Comparison of ENCODE assay signal across 33 mouse cellular contexts in genomic region chr1:158850459-158850858, GRCm38 (mm10).
A peak's percentile ranks its signal among the peaks of the same experiment; 100 is the strongest.
DNase-seq lines count a peak whose midpoint lies in the region; ATAC-seq and TF ChIP-seq lines count a peak whose summit lies in the region.
"Had no signal": no experiment of that assay in that cellular context is flagged by ENCODE, and none has a peak within 500 bp of the region (broad histone marks: within the 10 kb centered on the region; RNA-seq: fewer than 3 reads in every experiment).

No protein-coding gene starts in this region.

- H3K4me3 ChIP-seq in limb, embryonic 14.5 days (replicated peaks; ENCODE audit: low read length): no peak overlapping the region
- H3K4me3 ChIP-seq: erythroblast, embryonic 14.5 days; heart, embryonic 13.5 days; layer of hippocampus, adult 2 months; left cerebral cortex, adult 2 months; liver, embryonic 12.5 days; megakaryocyte, embryonic 14.5 days; neural tube, embryonic 15.5 days had no signal

- H3K9me3 ChIP-seq in limb, embryonic 14.5 days (ENCODE audit: control insufficient read depth, low read length): no peaks in the 10 kb centered on the region
- H3K9me3 ChIP-seq: heart, embryonic 13.5 days; neural tube, embryonic 15.5 days had no signal

- no peaks in the 10 kb centered on the region for H3K27me3 ChIP-seq in limb, embryonic 14.5 days (ENCODE audit: control insufficient read depth, insufficient read depth, low read length)
- H3K27me3 ChIP-seq: CH12.LX; heart, embryonic 13.5 days; liver, embryonic 12.5 days; megakaryocyte, embryonic 14.5 days; neural tube, embryonic 15.5 days had no signal

- peak; percentile 4 for DNase-seq in embryo, embryonic 10 days (ENCODE audit: low spot score)
- no peak for DNase-seq in embryo, embryonic 9.5 days (ENCODE audit: extremely low spot score)
- peak; percentile 11 to 25 for DNase-seq in kidney, postnatal 4 days
- DNase-seq in kidney, adult 9 months: no peak
- peak; percentile 53 for DNase-seq in forelimb bud, embryonic 11.5 days (ENCODE audit: low read depth, low spot score)
- peak; percentile 53 for DNase-seq in limb, embryonic 14.5 days (ENCODE audit: low spot score)
- no peak for DNase-seq in yolk sac, embryonic 10.5 days (ENCODE audit: low spot score)
- DNase-seq in right cerebral cortex, postnatal 25 days: no peak
- DNase-seq: adrenal gland, postnatal 14 days; cerebellum, adult 11-12 months; cerebellum, adult 9-11 months; heart, postnatal 10 days; kidney, postnatal 25 days; lung, adult 18-20 months; lung, postnatal 4 days; midbrain, embryonic 14.5 days; retina, postnatal 1 day; right cerebral cortex, postnatal 14 days; thymus, adult 18-20 months; thymus, postnatal 25 days had no signal

- H3K4me1 ChIP-seq in limb, embryonic 14.5 days (ENCODE audit: control insufficient read depth, insufficient read depth, low read length): no peaks in the 10 kb centered on the region
- H3K4me1 ChIP-seq: heart, embryonic 13.5 days; liver, embryonic 12.5 days; megakaryocyte, embryonic 14.5 days; neural tube, embryonic 15.5 days had no signal

- no peak overlapping the region for H3K4me2 ChIP-seq in limb, embryonic 14.5 days (replicated peaks; ENCODE audit: low read depth, low read length, severe bottlenecking)
- H3K4me2 ChIP-seq: heart, embryonic 13.5 days; hindbrain, embryonic 14.5 days; liver, embryonic 12.5 days; neural tube, embryonic 15.5 days had no signal

- peak; percentile 41; the same call in 1 of the 2 replicates for ATAC-seq in limb, embryonic 14.5 days (ENCODE audit: low FRiP score, low read depth)
- ATAC-seq: forebrain, embryonic 16.5 days; intestine, postnatal 0 days; liver, embryonic 12.5 days; lung, postnatal 0 days had no signal

- H3K36me3 ChIP-seq in limb, embryonic 14.5 days (ENCODE audit: control insufficient read depth, insufficient read depth, low read length): no peaks in the 10 kb centered on the region
- H3K36me3 ChIP-seq: heart, embryonic 13.5 days; liver, embryonic 12.5 days; neural tube, embryonic 15.5 days had no signal

- no peak overlapping the region for H3K9ac ChIP-seq in limb, embryonic 14.5 days (ENCODE audit: low read depth, low read length, severe bottlenecking)
- H3K9ac ChIP-seq: heart, embryonic 13.5 days; hindbrain, embryonic 14.5 days; liver, embryonic 12.5 days; neural tube, embryonic 15.5 days had no signal

- TF ChIP-seq POLR2A in limb, embryonic 14.5 days (IDR thresholded peaks at IDR 0.05; ENCODE audit: borderline replicate concordance, extremely low read depth, insufficient read depth, insufficient read length): no peak

- H3K27ac ChIP-seq in limb, embryonic 14.5 days (replicated peaks; ENCODE audit: low read depth, low read length): no peak overlapping the region
- H3K27ac ChIP-seq: heart, embryonic 13.5 days; hindbrain, embryonic 14.5 days; layer of hippocampus, adult 2 months; left cerebral cortex, adult 2 months; liver, embryonic 12.5 days; neural tube, embryonic 15.5 days; stomach, postnatal 0 days had no signal

- WGBS in limb, embryonic 14.5 days: 6% methylated on average over 3 of the region's 3 CpGs

Comparison
In these comparisons a context has a peak if more than half of its experiments do, and no peak if none do; other contexts are left out.
1. DNase-seq: peak in embryo, embryonic 10 days (single experiment), kidney, postnatal 4 days (2 of 2), forelimb bud, embryonic 11.5 days (single experiment) and limb, embryonic 14.5 days (single experiment); none in embryo, embryonic 9.5 days (single experiment), kidney, adult 9 months (single experiment), yolk sac, embryonic 10.5 days (single experiment) and right cerebral cortex, postnatal 25 days (single experiment).